Mouse (Mus musculus): ENCODE data around the gene Rgs3. TPM values are rescaled to one million over a fixed set of nuclear protein-coding genes. Genes with fewer than 3 reads are reported as not detected.

The Rgs3 gene
- polyA plus RNA-seq, 1 experiment from 2014 or later = 43.3 TPM

GRCm38 (mm10) chr4:62606542-62606882 is 46.9 kb downstream of the Rgs3 start:
- no peak overlapping the region for H3K27ac ChIP-seq
- 61% methylated on average over 7 of the region's 7 CpGs for WGBS

GRCm38 (mm10) chr4:62606905-62607304 is 47.3 kb downstream of the Rgs3 start:
- Histone ChIP-seq H3K4me3 (replicated peaks) (no peak overlapping the region), H3K9me3 (no peaks in the 10 kb centered on the region), H3K36me3 (no peaks in the 10 kb centered on the region), H3K4me2 (no peak overlapping the region), H3K27me3 (no peaks in the 10 kb centered on the region), H3K9ac (replicated peaks) (no peak overlapping the region), H3K27ac (no peak overlapping the region), H3K4me1 (replicated peaks) (peaks cover 38% of the 10 kb centered on the region)
- no peak for ATAC-seq (ENCODE audit: insufficient number of reproducible peaks, insufficient read depth, low FRiP score, low TSS enrichment, low read depth)
- WGBS = 66% methylated on average over 7 of the region's 7 CpGs

More at GRCm38 (mm10) chr4:62606542-62606882, 46.9 kb downstream of the Rgs3 start:
- Histone ChIP-seq H3K9ac (replicated peaks) (no peak overlapping the region), H3K4me3 (replicated peaks) (no peak overlapping the region), H3K27me3 (no peaks in the 10 kb centered on the region), H3K9me3 (no peaks in the 10 kb centered on the region), H3K36me3 (no peaks in the 10 kb centered on the region), H3K4me2 (no peak overlapping the region), H3K4me1 (replicated peaks) (peaks cover 38% of the 10 kb centered on the region)
- no peak for ATAC-seq (ENCODE audit: insufficient number of reproducible peaks, insufficient read depth, low FRiP score, low TSS enrichment, low read depth)

GRCm38 (mm10) chr4:62607345-62607744 is 47.7 kb downstream of the Rgs3 start:
- H3K4me2 ChIP-seq = no peak overlapping the region
- ATAC-seq (ENCODE audit: insufficient number of reproducible peaks, insufficient read depth, low FRiP score, low TSS enrichment, low read depth) = peak; percentile 67; the same call in 1 of the 2 replicates
- peaks cover 40% of the 10 kb centered on the region for H3K4me1 ChIP-seq (replicated peaks)
- peak overlapping the region; percentile 12; the same call in 1 of the 2 replicates for H3K27ac ChIP-seq
- no peaks in the 10 kb centered on the region for H3K27me3 ChIP-seq
- no peaks in the 10 kb centered on the region for H3K9me3 ChIP-seq
- no peak overlapping the region for H3K9ac ChIP-seq (replicated peaks)
- WGBS = 50% methylated on average over 9 of the region's 9 CpGs
- H3K36me3 ChIP-seq = no peaks in the 10 kb centered on the region
- no peak overlapping the region for H3K4me3 ChIP-seq (replicated peaks)

- Histone ChIP-seq H3K4me2 (no peak overlapping the region), H3K4me1 (replicated peaks) (peaks cover 42% of the 10 kb centered on the region), H3K36me3 (no peaks in the 10 kb centered on the region), H3K27ac (peak overlapping the region; percentile 20; the same call in 1 of the 2 replicates), H3K9me3 (no peaks in the 10 kb centered on the region), H3K9ac (replicated peaks) (no peak overlapping the region), H3K27me3 (no peaks in the 10 kb centered on the region), H3K4me3 (replicated peaks) (no peak overlapping the region)
- ATAC-seq (ENCODE audit: insufficient number of reproducible peaks, insufficient read depth, low FRiP score, low TSS enrichment, low read depth) = peak; percentile 35; the same call in 1 of the 2 replicates
- 81% methylated on average over 6 of the region's 6 CpGs for WGBS
These were observed 48.2 kb downstream of the Rgs3 start for GRCm38 (mm10) chr4:62607805-62608204.

GRCm38 (mm10) chr4:62609333-62609732 is 49.7 kb downstream of the Rgs3 start:
- no peaks in the 10 kb centered on the region for H3K36me3 ChIP-seq
- no peaks in the 10 kb centered on the region for H3K27me3 ChIP-seq
- no peak overlapping the region for H3K4me2 ChIP-seq
- ATAC-seq (ENCODE audit: insufficient number of reproducible peaks, insufficient read depth, low FRiP score, low TSS enrichment, low read depth) = no peak
- H3K4me3 ChIP-seq (replicated peaks) = no peak overlapping the region
- no peaks in the 10 kb centered on the region for H3K9me3 ChIP-seq
- peaks cover 55% of the 10 kb centered on the region for H3K4me1 ChIP-seq (replicated peaks)
- no peak overlapping the region for H3K27ac ChIP-seq
- H3K9ac ChIP-seq (replicated peaks) = no peak overlapping the region
- 82% methylated on average over 4 of the region's 4 CpGs for WGBS

GRCm38 (mm10) chr4:62610142-62610675 is 50.6 kb downstream of the Rgs3 start:
- Histone ChIP-seq H3K36me3 (no peaks in the 10 kb centered on the region), H3K9ac (replicated peaks) (no peak overlapping the region), H3K4me3 (replicated peaks) (no peak overlapping the region), H3K4me1 (replicated peaks) (peaks cover 55% of the 10 kb centered on the region), H3K4me2 (no peak overlapping the region), H3K27ac (no peak overlapping the region), H3K9me3 (no peaks in the 10 kb centered on the region), H3K27me3 (peaks cover under 1% of the 10 kb centered on the region; the same call in 1 of the 2 replicates)
- ATAC-seq (ENCODE audit: insufficient number of reproducible peaks, insufficient read depth, low FRiP score, low TSS enrichment, low read depth) = no peak
- 49% methylated on average over 16 of the region's 16 CpGs for WGBS

GRCm38 (mm10) chr4:62612601-62613501 is 53.2 kb downstream of the Rgs3 start:
- 17% methylated on average over 22 of the region's 22 CpGs for WGBS

GRCm38 (mm10) chr4:62613646-62614365 is 54.2 kb downstream of the Rgs3 start:
- H3K4me3 ChIP-seq (replicated peaks) = no peak overlapping the region
- WGBS = 64% methylated on average over 13 of the region's 13 CpGs
- H3K36me3 ChIP-seq = no peaks in the 10 kb centered on the region
- ATAC-seq (ENCODE audit: insufficient number of reproducible peaks, insufficient read depth, low FRiP score, low TSS enrichment, low read depth) = peak; percentile 6; the same call in 1 of the 2 replicates
- no peak overlapping the region for H3K9ac ChIP-seq (replicated peaks)
- peak overlapping the region; percentile 46 for H3K4me2 ChIP-seq
- H3K27ac ChIP-seq = peak overlapping the region; percentile 87
- H3K4me1 ChIP-seq (replicated peaks) = peaks cover 36% of the 10 kb centered on the region
- H3K27me3 ChIP-seq = peaks cover 14% of the 10 kb centered on the region; the same call in 1 of the 2 replicates
- no peaks in the 10 kb centered on the region for H3K9me3 ChIP-seq

More at GRCm38 (mm10) chr4:62612601-62613501, 53.2 kb downstream of the Rgs3 start:
- H3K9me3 ChIP-seq = no peaks in the 10 kb centered on the region
- ATAC-seq (ENCODE audit: insufficient number of reproducible peaks, insufficient read depth, low FRiP score, low TSS enrichment, low read depth) = peak; percentile 34
- H3K4me1 ChIP-seq (replicated peaks) = peaks cover 41% of the 10 kb centered on the region
- H3K36me3 ChIP-seq = no peaks in the 10 kb centered on the region
- peaks cover 14% of the 10 kb centered on the region; the same call in 1 of the 2 replicates for H3K27me3 ChIP-seq
- H3K9ac ChIP-seq (replicated peaks) = 0 out of 2 replicates have a peak overlapping the region, but pooled peaks have one; percentile 27
- peak overlapping the region; percentile 87 for H3K27ac ChIP-seq
- peak overlapping the region; percentile 46 for H3K4me2 ChIP-seq
- no peak overlapping the region; the same call in 1 of the 2 replicates for H3K4me3 ChIP-seq (replicated peaks)

GRCm38 (mm10) chr4:62617856-62618440 is 58.3 kb downstream of the Rgs3 start:
- 73% methylated on average over 9 of the region's 9 CpGs for WGBS
- H3K27ac ChIP-seq = no peak overlapping the region; the same call in 1 of the 2 replicates
- H3K4me2 ChIP-seq = no peak overlapping the region
- H3K36me3 ChIP-seq = no peaks in the 10 kb centered on the region
- H3K9me3 ChIP-seq = no peaks in the 10 kb centered on the region
- no peak for ATAC-seq (ENCODE audit: insufficient number of reproducible peaks, insufficient read depth, low FRiP score, low TSS enrichment, low read depth)
- H3K4me1 ChIP-seq (replicated peaks) = peaks cover 37% of the 10 kb centered on the region
- no peak overlapping the region for H3K9ac ChIP-seq (replicated peaks)
- no peak overlapping the region for H3K4me3 ChIP-seq (replicated peaks)
- peaks cover 14% of the 10 kb centered on the region; the same call in 1 of the 2 replicates for H3K27me3 ChIP-seq

GRCm38 (mm10) chr4:62619232-62619964 is 59.8 kb downstream of the Rgs3 start:
- Histone ChIP-seq H3K9me3 (no peaks in the 10 kb centered on the region), H3K4me3 (replicated peaks) (0 out of 2 replicates have a peak overlapping the region, but pooled peaks have one; percentile 1), H3K27ac (peak overlapping the region; percentile 45), H3K4me2 (no peak overlapping the region), H3K4me1 (replicated peaks) (peaks cover 36% of the 10 kb centered on the region), H3K9ac (replicated peaks) (no peak overlapping the region; the same call in 1 of the 2 replicates), H3K36me3 (no peaks in the 10 kb centered on the region), H3K27me3 (peaks cover 14% of the 10 kb centered on the region; the same call in 1 of the 2 replicates)
- no peak for ATAC-seq (ENCODE audit: insufficient number of reproducible peaks, insufficient read depth, low FRiP score, low TSS enrichment, low read depth)
- 45% methylated on average over 16 of the region's 16 CpGs for WGBS
